Mouse (Mus musculus): ENCODE measurements at regions not wholly inside any gene's neighbourhood (a gene's known extent, or its start where the extent isn't known, plus 50 kb on each side); places are given as distances from the start of the nearest gene placed in this dataset.

- peak overlapping the region; percentile 54 for H3K9ac ChIP-seq
- H3K4me3 ChIP-seq: peak overlapping the region; percentile 67
- no peak overlapping the region for H3K27ac ChIP-seq (ENCODE audit: poor library complexity, severe bottlenecking)
- 16% methylated on average over 45 of the region's 69 CpGs for WGBS
- 0 out of 2 replicates have a peak, but pooled peaks have one; percentile 29 for ATAC-seq (ENCODE audit: insufficient number of reproducible peaks, low FRiP score)
- no peaks in the 10 kb centered on the region for H3K36me3 ChIP-seq
- 0 out of 2 replicates have a peak, but pooled peaks cover 3% of the 10 kb centered on the region for H3K4me1 ChIP-seq (replicated peaks)
- 0 out of 2 replicates have a peak, but pooled peaks cover 3% of the 10 kb centered on the region for H3K9me3 ChIP-seq (replicated peaks)
- peak overlapping the region; percentile 94 for H3K4me2 ChIP-seq
- H3K27me3 ChIP-seq (replicated peaks): peaks cover 68% of the 10 kb centered on the region
Measured at GRCm38 (mm10) chrX:140277978-140278729, 63.9 kb upstream of the Frmpd3 start.

DNA sequence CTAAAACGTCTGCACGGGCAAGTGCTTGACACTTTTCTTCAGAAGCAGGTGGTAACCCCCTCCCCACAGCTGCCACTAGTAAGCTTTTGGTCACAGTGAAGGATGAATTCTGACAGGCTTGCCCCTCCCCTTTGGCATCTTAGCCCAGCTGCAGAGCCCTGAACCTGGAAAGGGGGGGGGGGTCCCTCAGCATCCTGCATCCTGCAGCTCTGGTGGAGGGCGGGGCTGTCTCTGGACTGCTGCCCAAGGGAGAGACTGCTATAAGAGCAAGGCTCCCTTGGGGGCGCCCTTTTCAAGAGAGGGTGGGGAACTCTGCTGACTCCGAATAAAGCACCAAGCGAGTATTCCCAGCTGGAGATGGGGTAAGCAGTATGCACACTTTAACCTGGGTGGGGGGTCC, 62.8 kb upstream of the Frmpd3 start:
- Histone ChIP-seq H3K36me3 (no peaks in the 10 kb centered on the region), H3K4me1 (replicated peaks) (0 out of 2 replicates have a peak, but pooled peaks cover 3% of the 10 kb centered on the region), H3K4me3 (no peak overlapping the region), H3K27ac (ENCODE audit: poor library complexity, severe bottlenecking) (no peak overlapping the region), H3K9me3 (replicated peaks) (0 out of 2 replicates have a peak, but pooled peaks cover 3% of the 10 kb centered on the region), H3K4me2 (peak overlapping the region; percentile 48; the same call in 1 of the 2 replicates), H3K9ac (no peak overlapping the region), H3K27me3 (replicated peaks) (peaks cover 66% of the 10 kb centered on the region)
- WGBS: 17% methylated on average over 6 of the region's 6 CpGs
- no peak for ATAC-seq (ENCODE audit: insufficient number of reproducible peaks, low FRiP score)

DNA sequence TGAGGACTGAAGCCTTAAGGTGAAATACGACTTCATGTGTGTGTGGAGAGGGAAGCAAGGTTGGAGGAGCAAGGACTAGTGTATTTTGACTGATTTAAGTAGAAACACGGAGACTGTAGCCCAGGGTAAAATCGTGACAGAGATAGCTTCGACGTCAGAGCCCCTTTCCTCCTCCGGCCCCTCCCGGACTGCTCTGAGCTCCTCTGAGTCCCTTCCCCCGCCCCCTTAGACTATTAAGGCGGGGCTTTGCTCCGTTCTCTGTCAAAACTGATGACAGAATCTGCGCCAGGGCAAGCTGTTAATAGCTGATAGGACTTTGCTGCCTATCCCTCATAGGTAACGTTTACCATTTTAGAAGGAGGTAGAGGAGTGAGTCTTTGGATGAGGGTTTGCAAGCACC, 62.0 kb upstream of the Frmpd3 start:
- WGBS: 13% methylated on average over 12 of the region's 12 CpGs
- peak overlapping the region; percentile 48 for H3K4me2 ChIP-seq
- 0 out of 2 replicates have a peak, but pooled peaks cover 3% of the 10 kb centered on the region for H3K4me1 ChIP-seq (replicated peaks)
- H3K9me3 ChIP-seq (replicated peaks): 0 out of 2 replicates have a peak, but pooled peaks cover 3% of the 10 kb centered on the region
- no peak overlapping the region for H3K9ac ChIP-seq
- no peak for ATAC-seq (ENCODE audit: insufficient number of reproducible peaks, low FRiP score)
- no peak overlapping the region for H3K27ac ChIP-seq (ENCODE audit: poor library complexity, severe bottlenecking)
- H3K4me3 ChIP-seq: no peak overlapping the region
- H3K27me3 ChIP-seq (replicated peaks): peaks cover 66% of the 10 kb centered on the region
- H3K36me3 ChIP-seq: no peaks in the 10 kb centered on the region

All from heart, embryonic 12.5 days (tissue).